In the genomic region with DNA sequence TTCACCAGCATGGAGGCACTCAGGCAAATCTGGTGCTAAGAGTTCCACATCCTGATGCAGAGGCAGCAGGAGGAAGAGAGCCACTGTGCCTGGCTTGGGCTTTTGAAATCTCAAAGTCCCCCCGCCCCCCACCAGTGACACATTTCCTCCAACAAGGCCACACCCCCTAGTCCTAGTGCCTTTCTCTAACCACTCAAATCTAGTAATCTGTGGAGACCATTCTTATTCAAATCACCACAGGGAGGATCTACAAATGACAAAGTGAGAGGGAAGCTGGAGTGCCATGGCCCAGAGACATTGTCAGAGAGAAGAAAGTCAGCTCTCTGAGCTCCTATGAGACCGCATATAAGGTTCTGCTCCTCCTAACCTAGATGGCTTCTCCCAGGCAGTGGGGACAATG, we compare ENCODE assay signal across 11 mouse cellular contexts.
"Had no signal": no experiment of that assay in that cellular context is flagged by ENCODE, and none has a peak within 500 bp of the region (broad histone marks: within the 10 kb centered on the region; RNA-seq: fewer than 3 reads in every experiment).

No protein-coding gene starts in this region.

- H3K9ac ChIP-seq: liver, embryonic 14.5 days; liver, postnatal 0 days; lung, embryonic 14.5 days had no signal

- H3K4me2 ChIP-seq: lung, embryonic 14.5 days had no signal

- H3K27ac ChIP-seq: liver, embryonic 14.5 days; macrophage had no signal

- ATAC-seq: liver, postnatal 0 days; lung, postnatal 0 days had no signal

- DNase-seq: kidney, adult 18-20 months; kidney, adult 9 months; kidney, postnatal 14 days; kidney, postnatal 4 days; liver, postnatal 0 days; lung, embryonic 14.5 days; midbrain, embryonic 14.5 days; thymus, postnatal 36 days had no signal
